Mouse (Mus musculus) brain, embryonic 14.5 days (tissue): ENCODE data around the gene Fam163b. TPM values are rescaled to one million over a fixed set of nuclear protein-coding genes. Genes with fewer than 3 reads are reported as not detected.

ENCODE experiments used
- DNase-seq: peaks from one replicate; pipeline ENCODE4 v3.0.0-alpha.2; 2011; ENCODE audit warnings: low read depth
- CTCF ChIP-seq: fragments of 200-500 bp; IDR thresholded peaks from 2 replicates; pipeline ENCODE4 v1.5.1; 2012; ENCODE audit warnings: inconsistent platforms, mild to moderate bottlenecking, moderate library complexity, borderline replicate concordance; ENCODE audit not compliant: insufficient read depth, insufficient read length; ENCODE audit errors: extremely low read depth
- POLR2A ChIP-seq: fragments of 200-500 bp; IDR thresholded peaks from 2 replicates; pipeline ENCODE4 v1.6.1; 2012; ENCODE audit warnings: mild to moderate bottlenecking, inconsistent platforms, borderline replicate concordance; ENCODE audit not compliant: poor library complexity, insufficient read depth, insufficient read length, severe bottlenecking; ENCODE audit errors: extremely low read depth
- polyA plus RNA-seq: library from polyadenylated mRNA; depleted of rRNA; stranded (reverse); fragments of >200 nt; gene quantifications from 2 replicates; pipeline ENCODE4 v1.2.3, GENCODE M21; 2012

Gene Fam163b
- polyA plus RNA-seq, 1 experiment: 7.2 TPM

DNA sequence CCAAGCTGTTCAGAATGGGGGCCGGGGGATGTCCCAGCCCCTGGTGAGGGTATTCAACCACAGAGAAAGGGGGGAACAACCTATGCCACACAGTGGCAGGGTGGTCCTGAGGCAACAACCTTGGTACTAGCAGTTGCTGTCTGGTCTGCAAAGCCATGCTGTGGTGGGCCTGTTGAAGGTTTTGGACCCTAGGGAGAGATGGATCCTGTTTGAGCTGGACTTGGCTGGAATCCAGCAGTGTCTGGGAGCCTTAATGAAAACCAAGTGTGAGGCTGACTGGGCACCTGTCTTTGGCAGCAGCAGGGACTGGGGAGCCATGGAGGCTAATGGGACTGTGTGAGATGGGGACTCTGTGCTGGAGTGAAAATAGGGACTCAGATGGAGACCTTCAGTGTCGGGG lies 62.6 kb downstream of the Fam163b start:
- TF ChIP-seq CTCF (no peak), POLR2A (no peak)
- peak; percentile 85 for DNase-seq

DNA sequence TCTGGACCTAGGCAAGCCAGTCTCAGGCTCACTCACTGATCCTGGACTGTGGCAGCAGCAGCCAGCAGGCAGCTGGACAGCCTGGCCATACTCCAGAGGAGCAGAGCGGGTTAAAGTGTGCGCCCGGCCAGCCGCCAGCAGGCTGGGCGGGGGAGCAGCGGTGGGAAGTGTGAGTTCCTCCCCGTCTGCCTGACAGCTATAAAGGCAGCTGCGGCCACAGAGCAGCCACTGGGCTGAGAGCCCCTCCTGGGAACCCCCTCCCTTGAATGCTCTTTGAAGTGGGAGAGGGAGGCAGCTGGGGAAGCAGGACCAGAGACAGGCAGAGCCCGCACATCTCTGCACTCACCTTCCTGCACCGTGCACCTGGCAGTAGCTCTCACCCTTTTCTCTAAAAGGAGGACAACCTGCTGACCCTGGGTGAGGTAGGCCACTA lies 63.1 kb downstream of the Fam163b start, which contains the start of gene Adamtsl2:
Gene Adamtsl2, plus strand, starts transcription at position 228 of the 433 bp plus-strand sequence.
- TF ChIP-seq POLR2A: no peak
- TF ChIP-seq CTCF: no peak
- peak; percentile 88 for DNase-seq

DNA sequence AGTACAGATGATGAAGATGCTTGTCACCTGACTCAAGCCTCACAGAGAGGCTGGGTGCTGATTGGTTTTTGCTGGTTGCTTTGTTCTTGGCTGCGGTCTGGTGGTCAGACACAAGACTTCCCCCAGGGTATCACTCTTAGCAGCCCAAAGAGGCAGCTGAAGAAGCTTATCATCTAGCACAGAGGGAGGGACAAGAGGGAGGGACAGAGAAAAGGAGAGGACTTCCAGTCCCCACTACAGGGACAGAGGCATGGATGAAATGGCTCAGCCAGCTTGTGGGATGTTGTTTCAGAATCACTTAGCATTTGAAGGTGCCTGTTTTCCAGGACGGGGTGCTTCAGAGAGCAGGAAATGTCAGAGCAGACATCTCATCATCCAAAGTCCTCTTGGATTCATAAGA lies 64.0 kb downstream of the Fam163b start:
- TF ChIP-seq POLR2A (no peak), CTCF (no peak)
- no peak for DNase-seq

DNA sequence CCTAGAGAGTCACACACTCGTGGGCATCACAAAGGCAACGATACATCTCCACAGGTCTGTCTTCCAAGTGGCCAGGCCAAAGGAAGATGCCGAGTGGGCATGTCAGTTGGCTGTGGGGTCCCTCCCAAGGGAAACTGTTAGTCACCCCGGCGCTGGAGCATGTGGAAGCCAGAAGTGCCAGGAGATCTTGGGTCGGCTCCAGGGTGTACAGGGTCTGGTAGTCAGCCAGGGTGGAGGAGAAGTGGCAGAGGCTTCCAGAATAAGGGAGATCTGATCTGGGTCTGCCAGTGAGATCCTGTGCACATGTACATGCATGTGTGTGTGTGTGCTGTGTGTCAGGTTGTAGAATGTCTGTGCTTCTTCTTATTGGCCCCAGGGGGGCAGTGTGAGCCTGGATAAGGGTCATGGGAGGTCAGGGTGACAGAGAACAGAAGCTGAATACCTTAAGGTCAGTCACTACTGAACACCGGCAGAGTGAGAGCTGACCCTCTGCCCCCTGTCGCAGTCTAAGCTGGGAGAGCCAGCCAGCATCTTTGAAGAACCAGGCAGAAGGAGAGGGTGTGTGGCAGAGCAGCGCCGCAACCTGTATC lies 64.5 kb downstream of the Fam163b start:
- TF ChIP-seq CTCF (no peak), POLR2A (no peak)
- no peak for DNase-seq

DNA sequence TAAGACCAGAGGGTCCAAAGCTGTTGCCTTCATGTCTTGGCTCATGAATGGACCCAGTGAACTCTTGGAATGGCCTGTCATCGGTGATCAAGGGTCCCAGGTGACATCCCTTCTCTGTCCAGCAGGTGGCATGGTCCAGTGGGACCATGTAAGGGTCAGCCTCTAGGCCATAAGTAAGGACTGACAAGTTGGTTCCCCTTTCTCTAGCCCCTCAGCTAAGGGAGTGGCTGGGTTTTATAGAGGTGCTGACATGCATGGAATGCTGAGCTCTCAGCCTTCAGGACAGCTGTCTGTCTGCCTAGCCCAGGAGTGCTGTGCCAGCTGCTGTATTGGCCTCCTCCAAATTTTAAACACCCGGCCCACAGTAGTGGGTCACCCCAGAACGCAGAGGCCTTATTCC lies 66.8 kb downstream of the Fam163b start:
- DNase-seq: no peak
- TF ChIP-seq CTCF: peak; percentile 61; the same call in 1 of the 2 replicates
- no peak for TF ChIP-seq POLR2A

DNA sequence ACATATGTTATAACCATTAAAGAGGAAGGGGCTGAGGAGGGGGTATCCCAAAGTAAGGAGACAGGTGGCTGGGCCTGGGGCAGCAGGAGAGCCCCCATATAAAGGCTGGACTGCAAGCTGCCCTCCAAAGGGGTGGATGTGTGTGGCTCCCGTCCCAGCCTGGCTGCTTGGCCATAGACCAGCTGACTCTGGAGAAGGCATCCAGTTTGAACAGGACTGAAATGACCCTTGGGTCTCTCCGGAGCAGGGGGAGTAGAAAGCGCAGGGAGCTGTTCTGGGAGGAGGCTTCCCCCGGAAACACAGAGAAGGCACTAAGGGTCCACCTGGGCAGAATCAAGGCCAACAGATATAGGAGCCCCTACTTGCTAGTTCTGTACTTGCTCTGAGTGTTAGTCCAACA lies 67.5 kb downstream of the Fam163b start:
- DNase-seq: no peak

DNA sequence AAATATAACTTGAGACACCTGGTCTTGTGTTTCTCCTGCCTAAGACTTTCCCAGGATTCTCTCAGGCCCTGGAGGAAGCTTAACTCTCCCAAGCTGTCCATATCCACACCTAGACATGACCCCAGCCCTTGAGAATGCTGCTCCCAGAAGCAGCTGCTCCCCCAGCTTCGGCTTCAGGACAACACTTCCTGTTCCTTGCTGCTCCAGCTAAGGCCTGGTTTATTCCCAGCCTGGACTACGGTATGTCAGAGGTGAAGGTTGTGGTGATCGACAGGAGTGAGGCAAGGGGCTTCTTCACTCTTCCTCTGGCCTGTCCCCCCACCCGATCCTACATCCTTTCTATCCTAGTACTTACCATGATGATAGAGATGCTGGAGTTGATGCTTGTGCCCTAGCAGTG lies 68.9 kb downstream of the Fam163b start:
- TF ChIP-seq POLR2A (no peak), CTCF (no peak)
- no peak for DNase-seq

More for the DNA sequence above, 67.5 kb downstream of the Fam163b start:
- no peak for TF ChIP-seq CTCF
- TF ChIP-seq POLR2A: no peak

DNA sequence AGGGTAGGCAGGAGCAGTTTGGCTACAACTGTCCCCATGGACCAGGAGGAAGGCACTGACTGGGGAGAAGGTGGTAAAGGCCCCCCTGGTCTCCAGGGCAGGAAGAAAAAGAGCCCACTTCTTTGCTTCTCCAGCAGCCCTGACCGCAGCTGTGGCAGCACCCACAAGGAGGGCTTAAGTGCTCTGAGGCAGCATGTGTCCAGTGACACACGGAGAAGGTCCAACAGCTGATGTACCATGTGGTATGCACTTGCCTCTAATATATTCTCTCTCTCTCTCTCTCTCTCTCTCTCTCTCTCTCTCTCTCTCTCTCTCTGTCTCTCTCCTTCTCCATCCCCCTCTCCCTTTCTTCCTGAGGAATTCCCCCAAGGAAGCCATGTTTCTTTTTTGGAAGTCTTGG lies 70.3 kb downstream of the Fam163b start, which contains the start of gene Mymk:
Gene Mymk, minus strand, starts transcription at position 202 of the 400 bp plus-strand sequence.
- TF ChIP-seq CTCF: no peak
- TF ChIP-seq POLR2A: no peak
- no peak for DNase-seq

DNA sequence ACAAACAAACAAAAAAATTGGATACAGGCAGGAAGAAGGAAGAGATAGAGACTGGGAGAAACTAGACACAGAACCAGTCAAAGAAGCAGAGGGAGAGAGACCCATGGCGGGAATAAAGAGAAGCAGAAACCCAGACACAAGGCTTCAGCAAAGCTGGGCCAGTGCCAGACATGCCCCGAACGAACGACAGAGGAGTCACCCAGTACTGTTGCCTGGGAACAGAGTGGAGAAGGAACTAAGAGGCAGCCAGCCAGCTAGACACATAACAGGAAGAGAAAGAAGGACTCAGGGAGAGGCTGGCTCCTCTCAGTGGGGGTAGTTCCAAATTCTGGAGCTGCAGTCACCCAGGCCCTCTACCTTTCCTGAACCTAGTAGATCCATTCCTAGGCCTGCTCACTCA lies 71.2 kb downstream of the Fam163b start:
- peak; percentile 89 for DNase-seq
- TF ChIP-seq CTCF: no peak
- TF ChIP-seq POLR2A: no peak

DNA sequence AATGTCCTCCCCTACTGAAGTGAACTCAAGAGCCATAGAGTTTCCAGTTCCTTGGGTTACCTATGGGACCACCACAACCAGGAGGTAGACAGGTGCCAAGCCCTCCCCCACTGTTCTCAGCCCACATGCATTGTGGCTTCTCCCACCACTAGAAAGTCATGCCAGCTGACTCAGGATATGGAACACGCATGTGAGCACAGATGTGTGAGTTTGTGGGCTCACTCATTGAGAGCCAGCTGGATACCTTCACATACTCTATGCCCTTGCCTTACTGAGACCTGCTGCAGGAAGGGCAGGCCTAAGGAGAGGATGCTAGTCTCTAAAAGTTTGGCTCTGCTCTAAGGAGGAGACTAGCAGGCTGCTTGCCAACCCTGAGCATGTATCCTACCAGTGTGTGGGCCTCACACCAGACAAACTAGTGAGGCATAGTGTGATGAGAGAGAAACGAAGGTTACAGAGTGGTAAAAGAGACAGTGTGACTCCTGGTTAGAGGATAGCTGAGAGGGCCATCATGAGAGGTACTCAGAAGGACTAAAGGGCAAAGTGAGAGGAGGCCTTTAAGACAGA lies 72.0 kb downstream of the Fam163b start:
- TF ChIP-seq CTCF (no peak), POLR2A (no peak)
- DNase-seq: no peak

DNA sequence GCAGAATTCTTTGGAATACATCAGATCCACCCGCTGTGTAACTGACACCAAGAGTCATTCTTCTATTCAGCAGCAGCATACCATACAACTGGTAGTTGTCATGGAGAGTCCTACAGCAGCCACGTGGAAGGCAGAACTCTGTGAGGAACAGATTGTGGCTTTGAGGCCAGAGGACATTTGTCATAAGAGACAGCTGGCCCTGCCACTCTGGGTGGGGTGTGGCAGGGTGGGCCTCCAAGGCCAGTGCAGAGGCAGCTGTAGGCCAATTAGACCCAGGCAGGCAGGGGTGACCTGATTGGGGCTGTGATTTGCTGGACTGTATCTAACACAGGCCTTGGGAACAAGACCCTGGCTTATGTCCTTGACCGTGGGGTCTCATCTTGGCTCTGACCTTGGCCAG lies 72.6 kb downstream of the Fam163b start:
- DNase-seq: no peak
- TF ChIP-seq POLR2A (no peak), CTCF (no peak)

DNA sequence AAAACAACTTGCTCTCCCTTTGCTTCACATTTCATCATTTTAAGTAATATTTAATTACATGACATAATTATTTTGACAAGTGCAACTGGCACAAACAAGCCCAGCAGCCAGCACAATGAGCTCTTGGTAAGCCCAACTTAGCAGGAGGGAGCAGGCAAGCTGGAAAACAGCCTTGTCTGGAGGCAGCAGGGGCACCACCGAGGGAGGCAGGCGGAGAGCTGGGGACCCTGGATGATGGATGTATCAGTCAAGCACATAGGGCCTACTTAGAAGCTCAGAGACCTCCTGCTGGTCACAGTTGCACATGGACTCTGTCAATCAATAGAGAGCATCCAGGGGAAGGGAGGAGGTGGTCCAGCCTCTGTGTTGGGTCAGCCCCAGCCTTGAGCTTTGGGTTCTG lies 74.3 kb downstream of the Fam163b start:
- TF ChIP-seq POLR2A: no peak
- DNase-seq: no peak
